Mouse (Mus musculus) right cerebral cortex, postnatal 25 days (tissue): ENCODE results near the gene Ankrd10.
"Not testable (repeated sequence)": the region's sequence is repeated elsewhere in the genome, so short reads cannot be mapped to it uniquely, and the experiment has no call there.

Source experiments
- DNase-seq: peaks from one replicate; pipeline ENCODE4 v3.0.0; 2022

Gene Ankrd10

GRCm38 (mm10) chr8:11635611-11636081 is at the start of gene Ankrd10:
Gene Ankrd10 (minus strand): TSS chr8:11635757.
- DNase-seq, result peak; percentile 97

GRCm38 (mm10) chr8:11684558-11684957 is 49.0 kb upstream of the Ankrd10 start:
- DNase-seq, result no peak

- DNase-seq, result no peak
Observed at GRCm38 (mm10) chr8:11668308-11668707, 32.8 kb upstream of the Ankrd10 start.

GRCm38 (mm10) chr8:11666023-11666716 is 30.6 kb upstream of the Ankrd10 start:
- not testable (repeated sequence) for DNase-seq

- no peak for DNase-seq
Observed at GRCm38 (mm10) chr8:11661969-11662368, 26.4 kb upstream of the Ankrd10 start.

GRCm38 (mm10) chr8:11650021-11650420 is 14.5 kb upstream of the Ankrd10 start:
- no peak for DNase-seq

GRCm38 (mm10) chr8:11643123-11643522 is 7.6 kb upstream of the Ankrd10 start:
- DNase-seq, result no peak

- no peak for DNase-seq
Observed at GRCm38 (mm10) chr8:11640606-11641005, 5.0 kb upstream of the Ankrd10 start.

- no peak for DNase-seq
Observed at GRCm38 (mm10) chr8:11637531-11637930, 2.0 kb upstream of the Ankrd10 start.

- DNase-seq, result peak; percentile 78
Observed at GRCm38 (mm10) chr8:11636324-11637057, 934 bp upstream of the Ankrd10 start.

- peak; percentile 86 for DNase-seq
Observed at GRCm38 (mm10) chr8:11635012-11635577, 462 bp downstream of the Ankrd10 start.

- DNase-seq, result no peak
Observed at GRCm38 (mm10) chr8:11634331-11635011, 1.1 kb downstream of the Ankrd10 start.

GRCm38 (mm10) chr8:11633414-11633813 is 2.1 kb downstream of the Ankrd10 start:
- no peak for DNase-seq

GRCm38 (mm10) chr8:11632406-11632805 is 3.2 kb downstream of the Ankrd10 start:
- DNase-seq, result no peak

- no peak for DNase-seq
Observed at GRCm38 (mm10) chr8:11629206-11629605, 6.4 kb downstream of the Ankrd10 start.

GRCm38 (mm10) chr8:11628506-11629132 is 6.9 kb downstream of the Ankrd10 start:
- peak; percentile 48 for DNase-seq

- no peak for DNase-seq
Observed at GRCm38 (mm10) chr8:11627717-11628116, 7.8 kb downstream of the Ankrd10 start.

GRCm38 (mm10) chr8:11625084-11625483 is 10.5 kb downstream of the Ankrd10 start:
- no peak for DNase-seq

- DNase-seq, result no peak
Observed at GRCm38 (mm10) chr8:11619091-11619490, 16.5 kb downstream of the Ankrd10 start.

GRCm38 (mm10) chr8:11618063-11618462 is 17.5 kb downstream of the Ankrd10 start:
- no peak for DNase-seq

- peak; percentile 16 for DNase-seq
Observed at GRCm38 (mm10) chr8:11616294-11616693, 19.3 kb downstream of the Ankrd10 start.

GRCm38 (mm10) chr8:11614126-11614835 is 21.3 kb downstream of the Ankrd10 start:
- no peak for DNase-seq
